Mouse (Mus musculus) heart, postnatal 0 days (tissue): Measurements from ENCODE around the gene Plcb4.

ENCODE experiments used
- CTCF ChIP-seq: IDR thresholded peaks from 2 replicates; pipeline ENCODE4 v1.5.1; 2016; ENCODE audit warnings: antibody characterized with exemption, control low read depth, low read depth
- EP300 ChIP-seq: IDR thresholded peaks from 2 replicates; pipeline ENCODE4 v1.6.1; 2016; ENCODE audit warnings: antibody characterized with exemption, low read depth

- TF ChIP-seq CTCF (no peak), EP300 (no peak)
These were observed 50.0 kb downstream of the Plcb4 start for GRCm38 (mm10) chr2:135708796-135709195.
